Mouse (Mus musculus): ENCODE measurements at regions not wholly inside any gene's neighbourhood (a gene's known extent, or its start where the extent isn't known, plus 50 kb on each side); places are given as distances from the start of the nearest gene placed in this dataset.

GRCm38 (mm10) chr3:58322322-58322721 is 92.2 kb upstream of the Tsc22d2 start:
- H3K36me3 ChIP-seq (replicated peaks): no peaks in the 10 kb centered on the region
- H3K4me3 ChIP-seq (replicated peaks): no peak overlapping the region
- no peak overlapping the region for H3K27ac ChIP-seq (replicated peaks)
- no peak overlapping the region for H3K9ac ChIP-seq
- 67% methylated on average over 1 of the region's 1 CpGs for WGBS (ENCODE audit: insufficient replicate concordance)
- H3K4me2 ChIP-seq: no peak overlapping the region
- no peaks in the 10 kb centered on the region for H3K4me1 ChIP-seq (replicated peaks)
- H3K27me3 ChIP-seq: no peaks in the 10 kb centered on the region
- H3K9me3 ChIP-seq (replicated peaks): no peaks in the 10 kb centered on the region
- ATAC-seq (ENCODE audit: insufficient read depth): no peak

GRCm38 (mm10) chr3:58327721-58328120 is 86.8 kb upstream of the Tsc22d2 start:
- no peak for ATAC-seq (ENCODE audit: insufficient read depth)
- Histone ChIP-seq H3K4me3 (replicated peaks) (no peak overlapping the region), H3K36me3 (replicated peaks) (no peaks in the 10 kb centered on the region), H3K9me3 (replicated peaks) (no peaks in the 10 kb centered on the region), H3K27ac (replicated peaks) (no peak overlapping the region), H3K4me2 (no peak overlapping the region), H3K9ac (no peak overlapping the region), H3K4me1 (replicated peaks) (no peaks in the 10 kb centered on the region), H3K27me3 (no peaks in the 10 kb centered on the region)
- WGBS (ENCODE audit: insufficient replicate concordance): 49% methylated on average over 2 of the region's 2 CpGs

GRCm38 (mm10) chr3:58330186-58330585 is 84.3 kb upstream of the Tsc22d2 start:
- Histone ChIP-seq H3K27ac (replicated peaks) (no peak overlapping the region), H3K36me3 (replicated peaks) (no peaks in the 10 kb centered on the region), H3K4me2 (no peak overlapping the region), H3K9ac (no peak overlapping the region), H3K4me1 (replicated peaks) (no peaks in the 10 kb centered on the region), H3K27me3 (no peaks in the 10 kb centered on the region), H3K4me3 (replicated peaks) (no peak overlapping the region), H3K9me3 (replicated peaks) (no peaks in the 10 kb centered on the region)
- no peak for ATAC-seq (ENCODE audit: insufficient read depth)
- 72% methylated on average over 2 of the region's 2 CpGs for WGBS (ENCODE audit: insufficient replicate concordance)

GRCm38 (mm10) chr3:58333997-58334396 is 80.5 kb upstream of the Tsc22d2 start:
- no peak overlapping the region for H3K4me2 ChIP-seq
- 56% methylated on average over 7 of the region's 7 CpGs for WGBS (ENCODE audit: insufficient replicate concordance)
- H3K9ac ChIP-seq: no peak overlapping the region
- no peaks in the 10 kb centered on the region for H3K27me3 ChIP-seq
- no peak overlapping the region for H3K27ac ChIP-seq (replicated peaks)
- H3K4me1 ChIP-seq (replicated peaks): no peaks in the 10 kb centered on the region
- H3K36me3 ChIP-seq (replicated peaks): no peaks in the 10 kb centered on the region
- H3K4me3 ChIP-seq (replicated peaks): no peak overlapping the region
- no peak for ATAC-seq (ENCODE audit: insufficient read depth)
- no peaks in the 10 kb centered on the region for H3K9me3 ChIP-seq (replicated peaks)

- Histone ChIP-seq H3K27me3 (no peaks in the 10 kb centered on the region), H3K4me1 (replicated peaks) (no peaks in the 10 kb centered on the region), H3K4me3 (replicated peaks) (no peak overlapping the region), H3K9ac (no peak overlapping the region), H3K4me2 (no peak overlapping the region), H3K9me3 (replicated peaks) (no peaks in the 10 kb centered on the region), H3K27ac (replicated peaks) (no peak overlapping the region), H3K36me3 (replicated peaks) (no peaks in the 10 kb centered on the region)
- WGBS (ENCODE audit: insufficient replicate concordance): 65% methylated on average over 6 of the region's 6 CpGs
- no peak for ATAC-seq (ENCODE audit: insufficient read depth)
Observed at GRCm38 (mm10) chr3:58335277-58335676, 79.2 kb upstream of the Tsc22d2 start.

- no peak overlapping the region for H3K9ac ChIP-seq
Observed at GRCm38 (mm10) chr3:58336135-58336534, 78.4 kb upstream of the Tsc22d2 start.

GRCm38 (mm10) chr3:58336590-58336989 is 77.9 kb upstream of the Tsc22d2 start:
- no peak for ATAC-seq (ENCODE audit: insufficient read depth)
- Histone ChIP-seq H3K4me1 (replicated peaks) (no peaks in the 10 kb centered on the region), H3K9ac (no peak overlapping the region), H3K36me3 (replicated peaks) (no peaks in the 10 kb centered on the region), H3K4me3 (replicated peaks) (no peak overlapping the region), H3K4me2 (no peak overlapping the region), H3K27me3 (no peaks in the 10 kb centered on the region), H3K27ac (replicated peaks) (no peak overlapping the region), H3K9me3 (replicated peaks) (no peaks in the 10 kb centered on the region)
- 75% methylated on average over 6 of the region's 6 CpGs for WGBS (ENCODE audit: insufficient replicate concordance)

More at GRCm38 (mm10) chr3:58336135-58336534, 78.4 kb upstream of the Tsc22d2 start:
- Histone ChIP-seq H3K9me3 (replicated peaks) (no peaks in the 10 kb centered on the region), H3K27ac (replicated peaks) (no peak overlapping the region), H3K4me2 (no peak overlapping the region), H3K27me3 (no peaks in the 10 kb centered on the region), H3K36me3 (replicated peaks) (no peaks in the 10 kb centered on the region), H3K4me3 (replicated peaks) (no peak overlapping the region), H3K4me1 (replicated peaks) (no peaks in the 10 kb centered on the region)
- WGBS (ENCODE audit: insufficient replicate concordance): 58% methylated on average over 5 of the region's 5 CpGs
- no peak for ATAC-seq (ENCODE audit: insufficient read depth)

- no peak overlapping the region for H3K4me2 ChIP-seq
- no peak overlapping the region for H3K9ac ChIP-seq
- no peaks in the 10 kb centered on the region for H3K9me3 ChIP-seq (replicated peaks)
- H3K27me3 ChIP-seq: no peaks in the 10 kb centered on the region
- H3K27ac ChIP-seq (replicated peaks): no peak overlapping the region
- H3K4me3 ChIP-seq (replicated peaks): no peak overlapping the region
- H3K4me1 ChIP-seq (replicated peaks): no peaks in the 10 kb centered on the region
- WGBS (ENCODE audit: insufficient replicate concordance): 62% methylated on average over 7 of the region's 7 CpGs
- ATAC-seq (ENCODE audit: insufficient read depth): no peak
- no peaks in the 10 kb centered on the region for H3K36me3 ChIP-seq (replicated peaks)
Observed at GRCm38 (mm10) chr3:58338976-58339375, 75.5 kb upstream of the Tsc22d2 start.

- H3K9me3 ChIP-seq (replicated peaks): no peaks in the 10 kb centered on the region
- 64% methylated on average over 1 of the region's 1 CpGs for WGBS (ENCODE audit: insufficient replicate concordance)
- no peak for ATAC-seq (ENCODE audit: insufficient read depth)
- H3K9ac ChIP-seq: no peak overlapping the region
- no peak overlapping the region for H3K4me2 ChIP-seq
- H3K27ac ChIP-seq (replicated peaks): no peak overlapping the region
- H3K4me1 ChIP-seq (replicated peaks): no peaks in the 10 kb centered on the region
- H3K27me3 ChIP-seq: no peaks in the 10 kb centered on the region
- no peaks in the 10 kb centered on the region for H3K36me3 ChIP-seq (replicated peaks)
- no peak overlapping the region for H3K4me3 ChIP-seq (replicated peaks)
Observed at GRCm38 (mm10) chr3:58342096-58342495, 72.4 kb upstream of the Tsc22d2 start.

GRCm38 (mm10) chr3:58362563-58362962 is 52.0 kb upstream of the Tsc22d2 start:
- 61% methylated on average over 4 of the region's 4 CpGs for WGBS (ENCODE audit: insufficient replicate concordance)
- Histone ChIP-seq H3K27me3 (no peaks in the 10 kb centered on the region), H3K4me2 (no peak overlapping the region), H3K9me3 (replicated peaks) (no peaks in the 10 kb centered on the region), H3K27ac (replicated peaks) (no peak overlapping the region), H3K36me3 (replicated peaks) (no peaks in the 10 kb centered on the region), H3K4me3 (replicated peaks) (no peak overlapping the region), H3K9ac (no peak overlapping the region), H3K4me1 (replicated peaks) (no peaks in the 10 kb centered on the region)
- no peak for ATAC-seq (ENCODE audit: insufficient read depth)

GRCm38 (mm10) chr3:58364526-58364925 is 50.0 kb upstream of the Tsc22d2 start:
- no peak overlapping the region for H3K4me3 ChIP-seq (replicated peaks)
- H3K27ac ChIP-seq (replicated peaks): no peak overlapping the region
- H3K27me3 ChIP-seq: no peaks in the 10 kb centered on the region
- no peaks in the 10 kb centered on the region for H3K4me1 ChIP-seq (replicated peaks)
- ATAC-seq (ENCODE audit: insufficient read depth): no peak
- no peak overlapping the region for H3K4me2 ChIP-seq
- no peaks in the 10 kb centered on the region for H3K9me3 ChIP-seq (replicated peaks)
- H3K9ac ChIP-seq: no peak overlapping the region
- H3K36me3 ChIP-seq (replicated peaks): no peaks in the 10 kb centered on the region
- WGBS (ENCODE audit: insufficient replicate concordance): 17% methylated on average over 3 of the region's 3 CpGs
